Mouse (Mus musculus) limb, embryonic 14.5 days (tissue): Measurements from ENCODE around the gene Mast1. TPM values are rescaled to one million over a fixed set of nuclear protein-coding genes. Genes with fewer than 3 reads are reported as not detected.
A peak's percentile ranks its signal among the peaks of the same experiment; 100 is the strongest.
"Not testable (repeated sequence)": the region's sequence is repeated elsewhere in the genome, so short reads cannot be mapped to it uniquely, and the experiment has no call there.

Source experiments
- ATAC-seq: fragments of 200-750 bp; cut with Nextera tagmentation; 2 replicates; pipeline ENCODE4 v1.8.0; 2017; ENCODE audit warnings: low read depth, moderate number of reproducible peaks, moderate TSS enrichment; ENCODE audit not compliant: low FRiP score
- DNase-seq: peaks from one replicate; pipeline ENCODE4 v3.0.0-alpha.2; 2015; ENCODE audit warnings: low spot score
- H3K27ac ChIP-seq: fragments of 300-500 bp; sonication (generic); replicated peaks from 2 replicates; pipeline ENCODE4 v1.5.1; 2014; ENCODE audit warnings: low read depth, mild to moderate bottlenecking, low read length, moderate library complexity, mixed read lengths
- H3K27me3 ChIP-seq: fragments of 300-500 bp; sonication (generic); 2 replicates; pipeline ENCODE4 v1.6.1; 2014; ENCODE audit warnings: low read length, mixed read lengths; ENCODE audit not compliant: control insufficient read depth, insufficient read depth
- H3K36me3 ChIP-seq: fragments of 300-500 bp; sonication (generic); 2 replicates; pipeline ENCODE4 v1.6.1; 2014; ENCODE audit warnings: mild to moderate bottlenecking, low read length, moderate library complexity, mixed read lengths; ENCODE audit not compliant: control insufficient read depth, insufficient read depth
- H3K4me1 ChIP-seq: fragments of 300-500 bp; sonication (generic); 2 replicates; pipeline ENCODE4 v1.6.1; 2014; ENCODE audit warnings: antibody characterized with exemption, low read length, mixed read lengths; ENCODE audit not compliant: control insufficient read depth, insufficient read depth
- H3K4me2 ChIP-seq: fragments of 300-500 bp; sonication (generic); replicated peaks from 2 replicates; pipeline ENCODE4 v1.6.1; 2014; ENCODE audit warnings: low read depth, mild to moderate bottlenecking, low read length, moderate library complexity; ENCODE audit not compliant: severe bottlenecking
- H3K4me3 ChIP-seq: fragments of 300-500 bp; sonication (generic); replicated peaks from 2 replicates; pipeline ENCODE4 v1.5.1; 2014; ENCODE audit warnings: low read length
- H3K9ac ChIP-seq: fragments of 300-500 bp; sonication (generic); 2 replicates; pipeline ENCODE4 v1.6.1; 2014; ENCODE audit warnings: mild to moderate bottlenecking, low read depth, low read length, moderate library complexity; ENCODE audit not compliant: severe bottlenecking
- H3K9me3 ChIP-seq: fragments of 300-500 bp; sonication (generic); 2 replicates; pipeline ENCODE4 v1.6.1; 2016; ENCODE audit warnings: low read length; ENCODE audit not compliant: control insufficient read depth
- POLR2A ChIP-seq: fragments of 200-500 bp; IDR thresholded peaks from 2 replicates; pipeline ENCODE4 v1.8.0; 2012; ENCODE audit warnings: inconsistent platforms, mild to moderate bottlenecking, moderate library complexity, borderline replicate concordance; ENCODE audit not compliant: insufficient read depth, insufficient read length; ENCODE audit errors: extremely low read depth
- WGBS: fragments of 180-500 bp; shearing (Covaris S2); extraction: QIAGEN DNeasy Blood & Tissue Kit; methylation state at CpG from one replicate; pipeline ENCODE4 v1.1.7; 2014; 5-methylcytosine and 5-hydroxymethylcytosine counted together
- polyA plus RNA-seq, 2 experiments: library from polyadenylated mRNA; depleted of rRNA in 1 of 2; stranded (reverse) in 1 of 2; unstranded in 1 of 2; fragments of >200 nt; fragmentation: Nextera tagmentation in 1 of 2; extraction: Ambion mirVana in 1 of 2; gene quantifications; 2 replicates each; pipeline versions ENCODE4 v1.2.1 to v1.2.3; 2012 to 2014

The Mast1 gene
- polyA plus RNA-seq, 2 experiments, result 0.15 to 0.50 TPM

- Histone ChIP-seq H3K4me2 (peak within 1 kb of the TSS; percentile 81), H3K4me1 (peaks cover 10% of the 10 kb centered on the region), H3K9me3 (no peaks in the 10 kb centered on the region), H3K9ac (peak within 1 kb of the TSS; percentile 71), H3K36me3 (no peaks in the 10 kb centered on the region), H3K27me3 (peaks cover 19% of the 10 kb centered on the region), H3K27ac (no peak within 1 kb of the TSS), H3K4me3 (peak within 1 kb of the TSS; percentile 58)
- WGBS, result 1% methylated on average over 45 of the region's 45 CpGs
- no peak for TF ChIP-seq POLR2A
- DNase-seq, result peak; percentile 98
- peak; percentile 92 for ATAC-seq
These were observed 28.6 kb downstream of the Mast1 start, which contains the start of gene Dnase2a for GRCm38 (mm10) chr8:84908421-84909161. Gene Dnase2a (plus strand): TSS chr8:84908560.

GRCm38 (mm10) chr8:84907979-84908378, 29.2 kb downstream of the Mast1 start:
- H3K9me3 ChIP-seq, H3K27ac ChIP-seq, DNase-seq, H3K36me3 ChIP-seq: not testable (repeated sequence)
- Histone ChIP-seq H3K4me3 (peak overlapping the region; percentile 58), H3K27me3 (peaks cover 17% of the 10 kb centered on the region), H3K9ac (0 out of 2 replicates have a peak overlapping the region, but pooled peaks have one; percentile 13), H3K4me1 (peaks cover 13% of the 10 kb centered on the region), H3K4me2 (peak overlapping the region; percentile 81)
- peak; percentile 11; the same call in 1 of the 2 replicates for ATAC-seq
- WGBS, result 28% methylated on average over 6 of the region's 7 CpGs

- Histone ChIP-seq H3K36me3 (no peaks in the 10 kb centered on the region), H3K9ac (no peak overlapping the region), H3K27me3 (peaks cover 12% of the 10 kb centered on the region), H3K4me2 (no peak overlapping the region), H3K4me1 (peaks cover 13% of the 10 kb centered on the region), H3K4me3 (no peak overlapping the region), H3K9me3 (no peaks in the 10 kb centered on the region), H3K27ac (no peak overlapping the region)
- no peak for DNase-seq
- ATAC-seq, result no peak
- no peak for TF ChIP-seq POLR2A
- WGBS, result 80% methylated on average over 8 of the region's 8 CpGs
These were observed 29.7 kb downstream of the Mast1 start for GRCm38 (mm10) chr8:84907493-84907892.

GRCm38 (mm10) chr8:84907037-84907436, 30.1 kb downstream of the Mast1 start:
- Histone ChIP-seq H3K9ac (no peak overlapping the region), H3K36me3 (no peaks in the 10 kb centered on the region), H3K4me3 (no peak overlapping the region), H3K4me2 (no peak overlapping the region), H3K27ac (no peak overlapping the region), H3K27me3 (peaks cover 7% of the 10 kb centered on the region), H3K4me1 (peaks cover 13% of the 10 kb centered on the region), H3K9me3 (no peaks in the 10 kb centered on the region)
- ATAC-seq (no peak), DNase-seq (no peak)
- 90% methylated on average over 9 of the region's 9 CpGs for WGBS
- TF ChIP-seq POLR2A, result no peak

GRCm38 (mm10) chr8:84904351-84904750, 32.8 kb downstream of the Mast1 start:
- TF ChIP-seq POLR2A, result no peak
- no peak overlapping the region for H3K4me2 ChIP-seq
- no peaks in the 10 kb centered on the region for H3K27me3 ChIP-seq
- no peaks in the 10 kb centered on the region for H3K9me3 ChIP-seq
- WGBS, result 86% methylated on average over 7 of the region's 7 CpGs
- no peak overlapping the region for H3K27ac ChIP-seq
- peaks cover 10% of the 10 kb centered on the region for H3K4me1 ChIP-seq
- DNase-seq, result no peak
- H3K9ac ChIP-seq, result no peak overlapping the region
- no peak for ATAC-seq
- no peak overlapping the region for H3K4me3 ChIP-seq
- H3K36me3 ChIP-seq, result no peaks in the 10 kb centered on the region
